Comparison of ENCODE assay signal across 9 mouse cellular contexts in the genomic region with DNA sequence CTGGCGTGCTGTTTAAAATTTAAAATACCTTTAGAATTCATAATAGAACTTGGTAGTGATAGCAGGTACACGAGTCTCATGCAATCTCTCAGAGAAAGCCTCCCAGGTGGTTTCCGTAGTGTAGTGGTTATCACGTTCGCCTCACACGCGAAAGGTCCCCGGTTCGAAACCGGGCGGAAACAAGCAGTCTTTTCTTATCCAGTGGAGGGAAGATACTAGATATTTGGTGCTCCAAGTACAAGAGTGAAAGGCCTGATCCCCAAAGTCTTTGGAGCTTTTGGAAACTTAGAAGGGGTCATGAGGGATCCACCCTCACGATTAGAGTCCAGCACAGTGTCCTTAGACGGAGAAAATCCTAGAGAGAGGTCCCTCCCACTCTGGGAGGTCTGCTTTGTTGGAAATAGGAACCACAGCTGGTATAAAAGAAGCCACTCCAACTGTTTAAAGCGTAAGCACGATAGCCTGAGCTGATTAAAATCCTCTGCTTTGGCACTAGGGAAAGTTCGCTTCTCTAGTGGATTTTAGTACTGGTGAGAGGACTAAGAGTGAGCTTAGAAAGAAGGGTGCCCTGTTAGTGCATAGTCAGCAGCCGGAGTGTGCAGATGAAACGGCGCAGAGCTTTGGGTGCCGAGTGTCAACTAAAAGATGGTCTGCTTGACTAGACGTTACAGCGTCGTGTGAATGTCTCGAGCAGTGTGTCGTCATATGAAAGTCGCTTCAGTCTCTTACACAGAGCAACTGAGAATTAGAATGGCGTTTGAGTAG. TPM values are rescaled to one million over a fixed set of nuclear protein-coding genes. Genes with fewer than 3 reads are reported as not detected.
A peak's percentile ranks its signal among the peaks of the same experiment; 100 is the strongest.
DNase-seq lines count a peak whose midpoint lies in the region; ATAC-seq and TF ChIP-seq lines count a peak whose summit lies in the region.
"Had no signal": no experiment of that assay in that cellular context is flagged by ENCODE, and none has a peak within 500 bp of the region (broad histone marks: within the 10 kb centered on the region; RNA-seq: fewer than 3 reads in every experiment).

No protein-coding gene starts in this region.

- H3K4me1 ChIP-seq in heart, embryonic 16.5 days (ENCODE audit: control insufficient read depth, insufficient read depth, low read length), result peaks cover 5% of the 10 kb centered on the region
- peaks cover 9 to 33% of the 10 kb centered on the region in 2 experiments; a peak in 3 of 4 replicates for H3K4me1 ChIP-seq in ES-E14 (ENCODE audit: control insufficient read depth in 2 of 2, insufficient read depth in 2 of 2, low read length in 2 of 2, poor library complexity in 1 of 2)
- peaks cover 26% of the 10 kb centered on the region for H3K4me1 ChIP-seq in embryonic facial prominence, embryonic 10.5 days

- no peak overlapping the region for H3K27ac ChIP-seq in heart, embryonic 16.5 days (ENCODE audit: low read length)
- H3K27ac ChIP-seq in ES-E14 (ENCODE audit: insufficient read depth, low read depth, low read length, poor library complexity, severe bottlenecking), result no peak overlapping the region
- no peak overlapping the region for H3K27ac ChIP-seq in embryonic facial prominence, embryonic 10.5 days (replicated peaks)
- H3K27ac ChIP-seq: limb, embryonic 15.5 days had no signal

- no peaks in the 10 kb centered on the region for H3K9me3 ChIP-seq in heart, embryonic 16.5 days (replicated peaks; ENCODE audit: control insufficient read depth, low read length)
- H3K9me3 ChIP-seq in ES-E14 (ENCODE audit: control insufficient read depth, insufficient read depth, low read depth, low read length), result no peaks in the 10 kb centered on the region
- H3K9me3 ChIP-seq in embryonic facial prominence, embryonic 10.5 days, result no peaks in the 10 kb centered on the region
- H3K9me3 ChIP-seq: limb, embryonic 15.5 days had no signal

- intact Hi-C loops in heart, postnatal 14 days (cut with DNase I), result no loop called here
- intact Hi-C loops in left cerebral cortex, postnatal 10 days (cut with DNase I), result no loop called here

- no peak for DNase-seq in heart, postnatal 14 days
- DNase-seq in ES-E14 (ENCODE audit: low read depth, low spot score), result peak; percentile 88
- DNase-seq in embryonic facial prominence, embryonic 10.5 days (ENCODE audit: low spot score), result peak; percentile 80
- DNase-seq in mesoderm, embryonic 11.5 days (ENCODE audit: low read depth, low spot score), result peak; percentile 69
- DNase-seq in urinary bladder, postnatal 25 days (ENCODE audit: low spot score), result no peak
- no peak for DNase-seq in right cerebral cortex, postnatal 10 days (ENCODE audit: low spot score in 2 of 2)
- no peak for DNase-seq in left cerebral cortex, postnatal 10 days (ENCODE audit: extremely low spot score in 1 of 2, low spot score in 2 of 2)

- H3K9ac ChIP-seq in heart, embryonic 16.5 days (ENCODE audit: low read length), result no peak overlapping the region
- H3K9ac ChIP-seq in ES-E14 (ENCODE audit: insufficient read depth, low read depth, low read length, poor library complexity, severe bottlenecking), result peak overlapping the region; percentile 37; the same call in 1 of the 2 replicates
- H3K9ac ChIP-seq: limb, embryonic 15.5 days had no signal

- peak overlapping the region; percentile 65 for H3K4me2 ChIP-seq in heart, embryonic 16.5 days (ENCODE audit: low read depth, low read length)

- peak overlapping the region; percentile 44 for H3K4me3 ChIP-seq in heart, embryonic 16.5 days (ENCODE audit: low read length)
- H3K4me3 ChIP-seq in ES-E14 (ENCODE audit: insufficient read depth in 1 of 2, low read depth in 1 of 2, low read length in 2 of 2, poor library complexity in 1 of 2, severe bottlenecking in 1 of 2), result peak overlapping the region in 1 of 2 experiments; percentile 16; a peak in 2 of 4 replicates
- H3K4me3 ChIP-seq in embryonic facial prominence, embryonic 10.5 days, result peak overlapping the region; percentile 50

- H3K27me3 ChIP-seq in heart, embryonic 16.5 days (ENCODE audit: control insufficient read depth, insufficient read depth, low read length), result peaks cover 72% of the 10 kb centered on the region
- H3K27me3 ChIP-seq in embryonic facial prominence, embryonic 10.5 days (replicated peaks; ENCODE audit: low read depth, poor library complexity, severe bottlenecking), result peaks cover 89% of the 10 kb centered on the region

- 7% methylated on average over 27 of the region's 27 CpGs for WGBS in heart, embryonic 16.5 days
- WGBS in embryonic facial prominence, embryonic 10.5 days, result 2% methylated on average over 27 of the region's 27 CpGs

- ATAC-seq in heart, embryonic 16.5 days (replicated peaks; ENCODE audit: extremely low read depth, insufficient read depth, low FRiP score), result no peak

- in situ Hi-C loops in ES-E14 (cut with MboI; ENCODE audit: low sequenced_read_pairs in 2 of 2, unreplicated experiment in 2 of 2), result loop anchor here in 1 of 2 experiments (25.0 kb wide), 1 partner anchor 104 kb away; no protein-coding TSS in a partner anchor

- H3K36me3 ChIP-seq in heart, embryonic 16.5 days (ENCODE audit: control insufficient read depth, insufficient read depth), result no peaks in the 10 kb centered on the region
- no peaks in the 10 kb centered on the region for H3K36me3 ChIP-seq in ES-E14 (ENCODE audit: control insufficient read depth, insufficient read depth, low read length, poor library complexity, severe bottlenecking)
- no peaks in the 10 kb centered on the region for H3K36me3 ChIP-seq in embryonic facial prominence, embryonic 10.5 days (replicated peaks)
- H3K36me3 ChIP-seq: limb, embryonic 15.5 days had no signal

TF ChIP-seq in ES-E14, 5 proteins besides CTCF, POLR2A, EP300 and RAD21:
- TF ChIP-seq HCFC1 (IDR thresholded peaks at IDR 0.05; ENCODE audit: borderline replicate concordance, insufficient read depth, low read length) (no peak), CHD2 (IDR thresholded peaks at IDR 0.05; ENCODE audit: low read depth, low read length) (no peak), ZC3H11A (IDR thresholded peaks at IDR 0.05; ENCODE audit: borderline replicate concordance, low read depth, low read length) (no peak), MAFK (IDR thresholded peaks at IDR 0.05; ENCODE audit: insufficient read depth, low read depth, low read length) (no peak), ZNF384 (IDR thresholded peaks at IDR 0.05; ENCODE audit: low read depth, low read length) (no peak)

RNA-seq across cellular contexts. Expression of a gene that starts 39.0 kb away (rescaled TPM):
- polyA plus RNA-seq in heart, embryonic 16.5 days (2015; fragmentation: Nextera tagmentation; extraction: Ambion mirVana), result 1.6 and 2.5 TPM in 2 replicates
- under 1 TPM; 0.45 to 0.46 TPM for total RNA-seq in heart, postnatal 14 days (2021)
- not detected in 2 replicates for total RNA-seq in ES-E14 (2012; rRNA removed)
- polyA plus RNA-seq in embryonic facial prominence, embryonic 10.5 days (2016; fragmentation: Nextera tagmentation; extraction: Ambion mirVana), result 1.0 and 1.3 TPM in 2 replicates
- total RNA-seq in left cerebral cortex, postnatal 10 days (2021), result 1 to 10 TPM; 1.9 to 3.4 TPM

Comparison
In these comparisons a context has a peak if more than half of its experiments do, and no peak if none do; other contexts are left out.
1. DNase-seq: peak in ES-E14 (single experiment), embryonic facial prominence, embryonic 10.5 days (single experiment) and mesoderm, embryonic 11.5 days (single experiment); none in heart, postnatal 14 days (0 of 2), urinary bladder, postnatal 25 days (single experiment), right cerebral cortex, postnatal 10 days (0 of 2) and left cerebral cortex, postnatal 10 days (0 of 2).